Mouse (Mus musculus): ENCODE measurements at regions not wholly inside any gene's neighbourhood (a gene's known extent, or its start where the extent isn't known, plus 50 kb on each side); places are given as distances from the start of the nearest gene placed in this dataset.

DNA sequence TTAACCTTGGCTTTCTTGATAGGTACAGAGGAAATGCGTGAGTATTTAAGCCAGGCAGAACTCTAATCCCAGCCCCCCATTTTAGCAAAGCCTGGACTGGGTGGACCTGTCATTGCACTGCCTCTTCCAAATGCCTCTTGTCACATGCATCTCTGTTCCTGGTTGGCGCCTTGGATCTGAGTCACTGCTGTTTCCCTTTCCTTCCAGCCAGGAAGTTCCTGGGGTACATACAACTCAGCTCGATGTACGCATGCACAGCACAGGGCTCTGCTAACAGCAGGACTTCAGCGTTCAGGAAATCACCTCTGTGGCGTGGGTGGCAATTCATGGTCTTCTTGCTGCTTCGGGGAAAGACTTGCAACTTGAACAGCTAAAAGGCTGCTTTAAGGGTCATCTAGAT, 59.9 kb upstream of the Pax6 start:
- TF ChIP-seq MYOG (IDR thresholded peaks at IDR 0.05; ENCODE audit: control insufficient read depth in 1 of 3, insufficient read depth in 1 of 3, insufficient read length in 2 of 3, low read depth in 2 of 3) (no peak), MAX (IDR thresholded peaks at IDR 0.05; ENCODE audit: low read depth) (no peak), POLR2AphosphoS2 (IDR thresholded peaks at IDR 0.05; ENCODE audit: insufficient read length, low read depth) (no peak), POLR2A (IDR thresholded peaks at IDR 0.05; ENCODE audit: insufficient read length, low read depth) (no peak), TCF12 (IDR thresholded peaks at IDR 0.05; ENCODE audit: insufficient read depth, poor library complexity, severe bottlenecking) (no peak), USF1 (IDR thresholded peaks at IDR 0.05; ENCODE audit: low read depth) (no peak), REST (IDR thresholded peaks at IDR 0.05; ENCODE audit: insufficient read depth, insufficient read length) (no peak), E2F4 (IDR thresholded peaks at IDR 0.05; ENCODE audit: insufficient read depth) (no peak), MYOD1 (IDR thresholded peaks at IDR 0.05; ENCODE audit: control insufficient read depth in 1 of 3, insufficient read length in 2 of 3, low read depth in 2 of 3) (no peak), SRF (IDR thresholded peaks at IDR 0.05; ENCODE audit: control insufficient read depth, insufficient read length, low read depth) (no peak), TCF3 (IDR thresholded peaks at IDR 0.05; ENCODE audit: insufficient read length, low read depth) (no peak), CEBPB (IDR thresholded peaks at IDR 0.05; ENCODE audit: insufficient read depth, poor library complexity, severe bottlenecking) (no peak)
